In the genomic region with DNA sequence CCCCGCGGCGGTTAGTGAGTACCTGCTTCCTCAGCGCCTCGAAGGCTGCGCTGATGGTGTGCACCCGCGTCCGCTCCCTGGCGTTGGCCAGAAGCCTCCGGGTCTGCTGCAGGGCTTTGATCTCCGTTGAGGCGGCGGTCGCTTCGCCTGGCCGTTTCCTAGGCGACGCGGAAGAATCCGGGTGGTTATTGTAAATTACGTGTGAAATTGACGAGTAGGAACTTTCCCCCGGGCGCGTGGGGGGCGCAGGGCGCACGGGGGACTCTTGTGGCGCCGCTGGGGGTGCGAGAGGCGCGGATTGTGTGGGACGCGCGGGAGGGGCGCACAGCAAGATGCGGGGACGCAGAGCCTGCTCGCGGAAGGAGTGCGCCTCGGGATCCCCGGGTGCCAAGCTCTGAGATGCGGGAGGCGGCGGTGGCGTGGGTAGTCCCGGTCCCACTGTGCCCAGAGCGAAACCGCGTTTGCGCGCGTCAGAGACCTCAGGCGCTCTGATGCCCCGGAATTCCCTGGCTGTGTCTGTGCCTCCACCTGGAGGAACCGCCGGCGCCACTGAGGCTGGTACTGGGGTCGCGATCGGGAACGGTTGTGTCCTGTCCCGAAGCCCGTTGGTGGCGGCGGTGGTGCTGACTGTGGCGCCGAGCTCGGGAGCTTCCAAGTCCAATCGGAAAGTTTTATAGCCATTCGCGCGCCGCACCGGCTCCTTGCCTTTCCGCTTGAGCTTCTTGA, we compare ENCODE assay signal across 8 mouse cellular contexts. TPM values are rescaled to one million over a fixed set of nuclear protein-coding genes. Genes with fewer than 3 reads are reported as not detected.
DNase-seq lines count a peak whose midpoint lies in the region; ATAC-seq lines count a peak whose summit lies in the region.

No protein-coding gene starts in this region.

- H3K27me3 ChIP-seq in forebrain, embryonic 16.5 days (replicated peaks; ENCODE audit: control insufficient read depth, insufficient read depth, low read length) = peaks cover 19% of the 10 kb centered on the region; the same call in 1 of the 2 replicates
- H3K27me3 ChIP-seq in midbrain, embryonic 11.5 days (ENCODE audit: control insufficient read depth, insufficient read depth, low read length) = peaks cover 39% of the 10 kb centered on the region

- no peaks in the 10 kb centered on the region for H3K36me3 ChIP-seq in forebrain, embryonic 16.5 days (ENCODE audit: control insufficient read depth, insufficient read depth)
- no peaks in the 10 kb centered on the region for H3K36me3 ChIP-seq in midbrain, embryonic 11.5 days (ENCODE audit: control insufficient read depth, insufficient read depth, low read length)

- DNase-seq in left cerebral cortex, adult 18-20 months (ENCODE audit: low spot score in 2 of 2) = peak; percentile 20 to 28
- DNase-seq in left cerebral cortex, adult 11 months (ENCODE audit: low spot score) = no peak
- peak; percentile 61 to 66 for DNase-seq in adrenal gland, postnatal 36 days
- DNase-seq in kidney, postnatal 10 days = peak; percentile 71
- peak; percentile 97 for DNase-seq in midbrain, embryonic 11.5 days (ENCODE audit: low spot score, missing footprints)
- DNase-seq in testis, postnatal 10 days (ENCODE audit: low spot score) = peak; percentile 61
- no peak for DNase-seq in thymus, postnatal 36 days

- peaks cover 23% of the 10 kb centered on the region for H3K4me1 ChIP-seq in forebrain, embryonic 16.5 days (replicated peaks; ENCODE audit: control insufficient read depth, insufficient read depth, low read length)
- peaks cover 32% of the 10 kb centered on the region for H3K4me1 ChIP-seq in midbrain, embryonic 11.5 days (ENCODE audit: control insufficient read depth, insufficient read depth, low read length)

- peak overlapping the region; percentile 56 for H3K4me3 ChIP-seq in forebrain, embryonic 16.5 days (replicated peaks; ENCODE audit: low read length)
- H3K4me3 ChIP-seq in midbrain, embryonic 11.5 days (ENCODE audit: low read depth, low read length) = peak overlapping the region; percentile 48

- WGBS in forebrain, embryonic 16.5 days = under 1% methylated on average over 79 of the region's 79 CpGs
- WGBS in midbrain, embryonic 11.5 days = under 1% methylated on average over 69 of the region's 79 CpGs

- peak; percentile 30 for ATAC-seq in forebrain, embryonic 16.5 days
- peak; percentile 72 for ATAC-seq in midbrain, embryonic 11.5 days (ENCODE audit: low FRiP score)

- H3K27ac ChIP-seq in forebrain, embryonic 16.5 days (ENCODE audit: low read length) = no peak overlapping the region
- peak overlapping the region; percentile 25; the same call in 1 of the 2 replicates for H3K27ac ChIP-seq in midbrain, embryonic 11.5 days (ENCODE audit: low read depth, low read length)

- H3K4me2 ChIP-seq in forebrain, embryonic 16.5 days (ENCODE audit: low read length) = peak overlapping the region; percentile 100
- peak overlapping the region; percentile 98 for H3K4me2 ChIP-seq in midbrain, embryonic 11.5 days

- H3K9me3 ChIP-seq in forebrain, embryonic 16.5 days (ENCODE audit: control insufficient read depth, low read length) = no peaks in the 10 kb centered on the region
- no peaks in the 10 kb centered on the region for H3K9me3 ChIP-seq in midbrain, embryonic 11.5 days (ENCODE audit: control insufficient read depth, low read length)

- peak overlapping the region; percentile 52 for H3K9ac ChIP-seq in forebrain, embryonic 16.5 days (replicated peaks; ENCODE audit: low read depth, low read length)
- peak overlapping the region; percentile 63 for H3K9ac ChIP-seq in midbrain, embryonic 11.5 days (ENCODE audit: low read length)

RNA-seq across cellular contexts. Expression of gene Atoh8, which starts 0.8 kb away (rescaled TPM):
- total RNA-seq in left cerebral cortex, adult 18-20 months (2021) = 1 to 10 TPM; 1.6 to 2.3 TPM
- 1 to 10 TPM; 3.1 to 3.2 TPM for total RNA-seq in adrenal gland, postnatal 36 days (2021)
- 2.7 and 3.0 TPM in 2 replicates for polyA plus RNA-seq in forebrain, embryonic 16.5 days (2015; fragmentation: Nextera tagmentation; extraction: Ambion mirVana)
- polyA plus RNA-seq in midbrain, embryonic 11.5 days (2014; fragmentation: Nextera tagmentation; extraction: Ambion mirVana) = 4.8 and 6.1 TPM in 2 replicates

Comparison
In these comparisons a context has a peak if more than half of its experiments do, and no peak if none do; other contexts are left out.
1. DNase-seq: peak in left cerebral cortex, adult 18-20 months (2 of 2), adrenal gland, postnatal 36 days (2 of 2), kidney, postnatal 10 days (single experiment), midbrain, embryonic 11.5 days (single experiment) and testis, postnatal 10 days (single experiment); none in left cerebral cortex, adult 11 months (single experiment) and thymus, postnatal 36 days (0 of 2).